Mouse (Mus musculus) CH12.LX (cell line): ENCODE results near the gene Ccdc60. TPM values are rescaled to one million over a fixed set of nuclear protein-coding genes. Genes with fewer than 3 reads are reported as not detected.

Experiments
- DNase-seq: peaks from one replicate; pipeline ENCODE4 v3.0.0-alpha.2; 2013; ENCODE audit errors: extremely low read depth
- H3K27ac ChIP-seq: 2 replicates; pipeline ENCODE4 v1.5.1; 2012; ENCODE audit warnings: low read depth, mild to moderate bottlenecking, control low read depth, moderate library complexity; ENCODE audit not compliant: insufficient read depth
- H3K27me3 ChIP-seq: replicated peaks from 2 replicates; pipeline ENCODE3; 2012; ENCODE audit warnings: inconsistent platforms
- H3K36me3 ChIP-seq, 2 experiments: replicated peaks in 1 of 2; 2 replicates each; pipeline versions ENCODE3 to v1.6.1; 2012; ENCODE audit warnings: inconsistent platforms in 1 of 2, low read length in 1 of 2, mild to moderate bottlenecking in 1 of 2, mixed read lengths in 1 of 2, moderate library complexity in 1 of 2; ENCODE audit not compliant: control insufficient read depth in 1 of 2, insufficient read depth in 1 of 2
- H3K4me1 ChIP-seq, 2 experiments: 2 replicates each; pipeline ENCODE4 v1.6.1; 2012; ENCODE audit warnings: inconsistent platforms in 1 of 2, moderate library complexity in 1 of 2; ENCODE audit not compliant: insufficient read depth in 2 of 2, control insufficient read depth in 1 of 2
- H3K4me2 ChIP-seq: 2 replicates; pipeline ENCODE4 v1.6.1; 2012; ENCODE audit warnings: low read depth, mild to moderate bottlenecking, control low read depth; ENCODE audit not compliant: poor library complexity, insufficient read depth, severe bottlenecking
- H3K4me3 ChIP-seq, 3 experiments: fragments of 150-350 bp in 1 of 3; sonication (generic) in 1 of 3; replicated peaks in 1 of 3; 2 replicates each; pipeline versions ENCODE3 to v1.5.1; 2011 to 2012; ENCODE audit warnings: low read depth in 2 of 3, low read length in 2 of 3, mild to moderate bottlenecking in 2 of 3, moderate library complexity in 2 of 3, control low read depth in 1 of 3, improper control_type of control experiment in 1 of 3, inconsistent platforms in 1 of 3, mixed read lengths in 1 of 3; ENCODE audit not compliant: poor library complexity in 1 of 3
- H3K79me2 ChIP-seq: replicated peaks from 2 replicates; pipeline ENCODE4 v1.6.1; 2012; ENCODE audit warnings: mild to moderate bottlenecking, moderate library complexity; ENCODE audit not compliant: control insufficient read depth, poor library complexity, insufficient read depth, severe bottlenecking; ENCODE audit errors: extremely low read depth
- H3K9ac ChIP-seq: 2 replicates; pipeline ENCODE4 v1.6.1; 2012; ENCODE audit warnings: low read depth, mild to moderate bottlenecking, control low read depth, moderate library complexity; ENCODE audit not compliant: insufficient read depth
- H3K9me3 ChIP-seq: replicated peaks from 2 replicates; pipeline ENCODE3; 2012; ENCODE audit warnings: low read length, inconsistent platforms, mixed read lengths
- BHLHE40 ChIP-seq: IDR thresholded peaks from 2 replicates; pipeline ENCODE4 v1.6.1; 2011; ENCODE audit warnings: mild to moderate bottlenecking, low read depth, low read length, improper control_type of control experiment
- CHD1 ChIP-seq: IDR thresholded peaks from 2 replicates; pipeline ENCODE4 v1.6.1; 2012; ENCODE audit warnings: low read depth, low read length, improper control_type of control experiment, inconsistent platforms
- CHD2 ChIP-seq: IDR thresholded peaks from 2 replicates; pipeline ENCODE4 v1.6.1; 2011; ENCODE audit warnings: low read length, improper control_type of control experiment
- GABPA ChIP-seq: IDR thresholded peaks from 2 replicates; pipeline ENCODE4 v1.6.1; 2012; ENCODE audit warnings: low read depth, low read length, improper control_type of control experiment, inconsistent platforms; ENCODE audit not compliant: insufficient replicate concordance
- HCFC1 ChIP-seq: IDR thresholded peaks from 2 replicates; pipeline ENCODE4 v1.6.1; 2012; ENCODE audit warnings: low read depth, mild to moderate bottlenecking, inconsistent platforms, low read length, improper control_type of control experiment
- IRF4 ChIP-seq: IDR thresholded peaks from 2 replicates; pipeline ENCODE4 v1.6.1; 2014; ENCODE audit warnings: low read depth, mild to moderate bottlenecking, inconsistent platforms, low read length, improper control_type of control experiment
- JUND ChIP-seq: conservative IDR thresholded peaks from 2 replicates; pipeline ENCODE4 v1.6.1; 2011; ENCODE audit warnings: low read depth, low read length, improper control_type of control experiment
- MAFK ChIP-seq: IDR thresholded peaks from 2 replicates; pipeline ENCODE4 v1.6.1; 2011; ENCODE audit warnings: low read length, improper control_type of control experiment; ENCODE audit not compliant: insufficient replicate concordance
- MAX ChIP-seq: IDR thresholded peaks from 2 replicates; pipeline ENCODE4 v1.6.1; 2011; ENCODE audit warnings: low read length, improper control_type of control experiment
- MEF2A ChIP-seq: IDR thresholded peaks from 2 replicates; pipeline ENCODE4 v1.6.1; 2014; ENCODE audit warnings: low read depth, mild to moderate bottlenecking, inconsistent platforms, low read length, improper control_type of control experiment, borderline replicate concordance
- MYC ChIP-seq: IDR thresholded peaks from 2 replicates; pipeline ENCODE4 v1.6.1; 2011; ENCODE audit warnings: low read depth, mild to moderate bottlenecking, improper control_type of control experiment, low read length
- NELFE ChIP-seq: IDR thresholded peaks from 2 replicates; pipeline ENCODE4 v1.6.1; 2011; ENCODE audit warnings: low read depth, low read length, improper control_type of control experiment
- NRF1 ChIP-seq: IDR thresholded peaks from 2 replicates; pipeline ENCODE4 v1.6.1; 2014; ENCODE audit warnings: low read depth, mild to moderate bottlenecking, inconsistent platforms, low read length, improper control_type of control experiment, moderate library complexity
- POLR2AphosphoS2 ChIP-seq: IDR thresholded peaks from 2 replicates; pipeline ENCODE4 v1.6.1; 2011; ENCODE audit warnings: low read depth, low read length, improper control_type of control experiment
- RAD21 ChIP-seq: IDR thresholded peaks from 2 replicates; pipeline ENCODE4 v1.6.1; 2011; ENCODE audit warnings: low read depth, mild to moderate bottlenecking, low read length, improper control_type of control experiment, moderate library complexity
- SIN3A ChIP-seq: IDR thresholded peaks from 2 replicates; pipeline ENCODE4 v1.6.1; 2012; ENCODE audit warnings: low read length, improper control_type of control experiment, inconsistent platforms
- SMC3 ChIP-seq: IDR thresholded peaks from 2 replicates; pipeline ENCODE4 v1.6.1; 2011; ENCODE audit warnings: low read depth, low read length, improper control_type of control experiment
- TCF12 ChIP-seq: IDR thresholded peaks from 2 replicates; pipeline ENCODE4 v1.6.1; 2014; ENCODE audit warnings: low read depth, mild to moderate bottlenecking, inconsistent platforms, low read length, improper control_type of control experiment
- UBTF ChIP-seq: IDR thresholded peaks from 2 replicates; pipeline ENCODE4 v1.6.1; 2012; ENCODE audit warnings: low read depth, mild to moderate bottlenecking, inconsistent platforms, low read length, improper control_type of control experiment, moderate library complexity
- USF2 ChIP-seq: conservative IDR thresholded peaks from 2 replicates; pipeline ENCODE4 v1.6.1; 2011; ENCODE audit warnings: low read depth, low read length, improper control_type of control experiment
- ZC3H11A ChIP-seq: IDR thresholded peaks from 2 replicates; pipeline ENCODE4 v1.6.1; 2012; ENCODE audit warnings: low read depth, mild to moderate bottlenecking, inconsistent platforms, low read length, improper control_type of control experiment
- ZKSCAN1 ChIP-seq: IDR thresholded peaks from 2 replicates; pipeline ENCODE4 v1.6.1; 2012; ENCODE audit warnings: low read depth, inconsistent platforms, low read length, improper control_type of control experiment, borderline replicate concordance
- ZMIZ1 ChIP-seq: IDR thresholded peaks from 2 replicates; pipeline ENCODE4 v1.6.1; 2012; ENCODE audit warnings: low read depth, mild to moderate bottlenecking, inconsistent platforms, low read length, improper control_type of control experiment
- ZNF384 ChIP-seq: IDR thresholded peaks from 2 replicates; pipeline ENCODE4 v1.6.1; 2012; ENCODE audit warnings: low read depth, low read length, improper control_type of control experiment, inconsistent platforms
- dilution Hi-C: fragments of 300-500 bp; cut with MboI; formaldehyde crosslinking; loops from 2 replicates; pipeline ENCODE4 v1.14.3; 2020; ENCODE audit warnings: low sequenced_read_pairs; ENCODE audit not compliant: extremely low pct_unique_long_range_greater_than_20kb, extremely low pct_ligation_motif_present
- in situ Hi-C: fragments of 300-500 bp; cut with MboI; formaldehyde crosslinking; loops from 3 replicates; pipeline ENCODE4 v1.14.3; 2019; ENCODE audit warnings: low sequenced_read_pairs, low pct_ligation_motif_present, low pct_unique_long_range_greater_than_20kb, mixed read lengths
- polyA plus RNA-seq: library from polyadenylated mRNA; unstranded; fragments of >175 nt; gene quantifications from 2 replicates; pipeline ENCODE4 v1.2.1, GENCODE M21; 2012; ENCODE audit warnings: low read depth; ENCODE audit not compliant: insufficient read length
- total RNA-seq, 2 experiments: library from RNA; depleted of rRNA; stranded (reverse); fragments of 300-350 nt in 1 of 2; fragments of >200 nt in 1 of 2; gene quantifications; 2 replicates each; pipeline ENCODE4 v1.2.3; 2012 to 2014

Gene Ccdc60
- total and polyA plus RNA-seq, 3 experiments = not detected

DNA sequence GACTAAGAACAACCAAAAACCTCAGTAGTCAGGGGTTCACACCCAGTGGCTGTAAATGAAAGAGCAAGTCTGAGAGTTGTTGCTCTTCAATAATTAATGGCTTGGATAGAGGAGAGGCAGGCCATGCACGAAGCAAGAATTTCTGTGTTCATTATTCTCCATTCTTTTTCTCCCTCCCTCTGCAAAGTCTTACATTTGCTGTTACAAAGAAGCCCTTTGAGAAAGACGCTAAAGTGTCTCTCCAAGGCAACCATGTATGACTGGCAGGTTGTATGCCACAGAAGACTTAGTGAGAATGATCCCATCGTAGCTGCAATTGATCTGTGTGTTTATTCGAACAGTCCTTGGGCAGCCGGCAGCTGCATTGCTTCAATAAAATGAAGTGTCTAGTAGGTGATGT is 34.6 kb upstream of the Ccdc60 start:
- Histone ChIP-seq H3K4me2 (no peak overlapping the region), H3K9me3 (peaks cover 91% of the 10 kb centered on the region), H3K27me3 (no peaks in the 10 kb centered on the region), H3K4me3 (no peak overlapping the region), H3K79me2 (no peaks in the 10 kb centered on the region), H3K36me3 (no peaks in the 10 kb centered on the region), H3K4me1 (no peaks in the 10 kb centered on the region), H3K9ac (no peak overlapping the region), H3K27ac (no peak overlapping the region)
- no peak for DNase-seq
- in situ Hi-C loops = no loop called here
- dilution Hi-C loops = no loop called here
- TF ChIP-seq POLR2AphosphoS2 (no peak), SIN3A (no peak), HCFC1 (no peak)

- dilution Hi-C loops = no loop called here
Measured at GRCm38 (mm10) chr5:116322365-116323027, 33.7 kb upstream of the Ccdc60 start.

DNA sequence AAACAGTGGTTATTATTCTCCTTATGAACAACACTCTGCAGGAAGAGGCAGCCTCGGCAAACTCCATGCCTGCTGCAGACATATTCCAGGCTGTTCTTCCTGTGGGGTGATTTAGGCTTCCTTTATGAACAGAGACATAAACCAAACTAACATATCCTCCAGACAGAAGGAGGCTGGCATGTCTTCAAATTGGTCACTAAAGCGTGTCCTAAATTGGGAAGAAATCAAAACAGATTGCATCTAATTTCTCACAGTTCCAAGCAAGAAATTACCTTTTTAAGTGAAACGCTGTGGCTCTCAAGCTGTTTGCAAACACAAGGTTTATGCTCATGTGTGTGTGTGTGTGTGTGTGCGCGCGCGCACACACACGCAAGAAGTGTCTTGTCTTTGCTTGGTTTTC is 24.9 kb upstream of the Ccdc60 start:
- Histone ChIP-seq H3K4me3 (no peak overlapping the region), H3K27ac (no peak overlapping the region), H3K9ac (no peak overlapping the region), H3K79me2 (no peaks in the 10 kb centered on the region), H3K4me1 (no peaks in the 10 kb centered on the region), H3K9me3 (peaks cover 81% of the 10 kb centered on the region)
- TF ChIP-seq TCF12 = no peak
- TF ChIP-seq IRF4 = no peak
- no peak for TF ChIP-seq NELFE
- no peak for TF ChIP-seq CHD1
- no peak for TF ChIP-seq ZMIZ1
- no peak for TF ChIP-seq POLR2AphosphoS2
- TF ChIP-seq ZNF384 = no peak
- TF ChIP-seq MYC = no peak
- no peak for TF ChIP-seq SIN3A
- TF ChIP-seq ZC3H11A = no peak
- TF ChIP-seq CHD2 = no peak
- no peak for TF ChIP-seq UBTF
- TF ChIP-seq BHLHE40 = no peak
- TF ChIP-seq GABPA = no peak
- TF ChIP-seq NRF1 = no peak
- no peak for TF ChIP-seq MEF2A
- TF ChIP-seq SMC3 = no peak
- TF ChIP-seq, all 38 proteins: peak for 0
- dilution Hi-C loops (no loop called here), in situ Hi-C loops (no loop called here)
- no peaks in the 10 kb centered on the region for H3K36me3 ChIP-seq
- no peaks in the 10 kb centered on the region for H3K27me3 ChIP-seq
- no peak overlapping the region for H3K4me2 ChIP-seq
- DNase-seq = no peak

More at GRCm38 (mm10) chr5:116322365-116323027, 33.7 kb upstream of the Ccdc60 start:
- Histone ChIP-seq H3K9me3 (peaks cover 90% of the 10 kb centered on the region), H3K27me3 (no peaks in the 10 kb centered on the region), H3K4me3 (no peak overlapping the region), H3K36me3 (no peaks in the 10 kb centered on the region), H3K79me2 (no peaks in the 10 kb centered on the region), H3K27ac (no peak overlapping the region), H3K9ac (no peak overlapping the region), H3K4me1 (no peaks in the 10 kb centered on the region), H3K4me2 (no peak overlapping the region)
- no peak for DNase-seq
- in situ Hi-C loops = no loop called here
- no peak for TF ChIP-seq MAX
- no peak for TF ChIP-seq MYC
- no peak for TF ChIP-seq MAFK
- TF ChIP-seq RAD21 = no peak
- no peak for TF ChIP-seq MEF2A
- no peak for TF ChIP-seq USF2
- TF ChIP-seq POLR2AphosphoS2 = no peak
- no peak for TF ChIP-seq ZMIZ1
- TF ChIP-seq NELFE = no peak
- TF ChIP-seq JUND = no peak
- no peak for TF ChIP-seq ZKSCAN1
- TF ChIP-seq SIN3A = no peak
